Mouse (Mus musculus): ENCODE measurements around the gene Chrm3.

- no peak for TF ChIP-seq CTCF (IDR thresholded peaks at IDR 0.05; ENCODE audit: low read depth, low read length)
- no peak for TF ChIP-seq POLR2A (IDR thresholded peaks at IDR 0.05; ENCODE audit: insufficient read depth, low read length)
Observed at GRCm38 (mm10) chr13:9890460-9890859, 470.2 kb downstream of the Chrm3 start.
